Mouse (Mus musculus) neural tube, embryonic 10.5 days (tissue): ENCODE measurements at regions not wholly inside any gene's neighbourhood (a gene's known extent, or its start where the extent isn't known, plus 50 kb on each side); places are given as distances from the start of the nearest gene placed in this dataset.

Experiments
- DNase-seq: peaks from one replicate; pipeline ENCODE4 v3.0.0-alpha.2; 2017; ENCODE audit warnings: low spot score; ENCODE audit errors: extremely low spot score

GRCm38 (mm10) chr1:94642296-94642695 is 589.9 kb upstream of the Pdcd1 start:
- no peak for DNase-seq

DNA sequence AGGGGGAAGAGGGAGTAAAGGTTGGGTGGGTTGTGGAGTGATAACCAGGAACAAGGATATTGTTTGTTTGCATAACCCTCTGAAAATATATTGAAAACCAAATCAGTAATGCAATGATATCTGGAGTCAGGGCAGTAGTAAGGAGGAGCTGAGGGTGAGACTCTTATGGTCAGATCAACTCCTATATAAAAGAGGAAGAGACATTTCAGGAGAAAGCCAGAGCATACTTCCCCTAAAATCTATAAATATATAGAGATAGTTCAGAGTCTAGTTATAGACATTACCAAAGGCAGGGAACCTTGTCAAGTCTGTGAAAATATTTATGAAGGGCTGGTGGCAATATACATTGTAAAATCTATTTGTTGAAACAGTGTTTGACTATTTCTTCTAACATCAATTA is 605.9 kb upstream of the Pdcd1 start:
- no peak for DNase-seq

DNA sequence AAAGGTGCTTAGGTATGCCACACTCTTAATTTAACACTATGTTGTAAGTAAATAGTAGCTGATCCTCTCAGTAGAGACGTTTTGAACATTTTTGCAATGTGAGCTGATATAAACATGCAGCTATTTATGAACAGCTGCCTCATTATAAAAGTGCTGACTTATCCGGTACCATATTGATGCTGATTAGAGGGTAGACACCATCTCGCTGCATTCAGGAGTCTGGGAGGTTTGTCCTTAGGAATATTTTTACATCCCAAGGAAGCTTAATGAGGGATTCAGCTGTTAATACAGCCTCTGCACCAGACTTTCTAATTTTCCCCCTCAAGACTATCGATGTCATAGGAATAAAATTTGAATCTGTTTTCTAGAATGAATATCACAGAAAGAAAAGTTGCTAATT is 619.3 kb upstream of the Pdcd1 start:
- DNase-seq, result no peak

DNA sequence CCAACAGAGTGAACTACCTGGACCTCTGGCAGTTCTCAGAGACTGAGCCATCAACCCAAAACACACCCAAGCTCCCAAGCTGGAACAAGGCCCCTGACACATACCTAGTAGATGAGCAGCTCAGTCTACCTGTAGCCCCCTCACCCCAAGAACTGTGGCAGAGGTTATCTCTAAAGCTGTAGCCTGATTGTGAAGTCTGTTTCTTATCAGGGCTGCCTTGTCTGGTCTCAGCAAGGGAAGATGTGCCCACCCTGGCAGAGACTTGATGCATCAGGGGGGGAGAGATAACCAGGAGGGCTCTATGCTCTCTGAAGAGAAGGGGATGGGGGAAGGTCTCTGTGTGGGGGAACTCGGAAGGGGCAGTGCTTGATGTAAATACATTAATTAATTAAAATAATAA is 612.9 kb upstream of the Fam174a start:
- DNase-seq, result no peak

GRCm38 (mm10) chr1:94701688-94702087 is 611.7 kb upstream of the Fam174a start:
- no peak for DNase-seq

DNA sequence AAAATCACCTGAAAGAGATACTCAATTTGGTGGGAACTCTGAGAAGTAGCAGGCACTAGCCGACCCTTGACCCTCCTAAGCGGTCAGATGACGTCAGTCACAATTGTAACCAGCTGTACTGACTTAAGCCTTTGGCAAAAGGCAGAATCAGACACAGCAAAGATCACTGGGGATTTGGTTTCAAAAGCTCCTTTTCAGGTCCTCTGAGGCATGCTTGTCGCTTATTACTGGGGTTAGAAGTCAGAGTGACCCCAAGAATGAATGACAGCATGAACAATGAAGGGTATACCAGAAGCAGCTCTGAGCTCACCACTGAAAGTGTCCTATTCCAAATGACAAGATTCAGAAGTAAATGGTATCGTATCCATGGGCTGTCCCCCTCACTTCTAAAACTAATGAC is 600.6 kb upstream of the Fam174a start:
- DNase-seq, result peak; percentile 38

DNA sequence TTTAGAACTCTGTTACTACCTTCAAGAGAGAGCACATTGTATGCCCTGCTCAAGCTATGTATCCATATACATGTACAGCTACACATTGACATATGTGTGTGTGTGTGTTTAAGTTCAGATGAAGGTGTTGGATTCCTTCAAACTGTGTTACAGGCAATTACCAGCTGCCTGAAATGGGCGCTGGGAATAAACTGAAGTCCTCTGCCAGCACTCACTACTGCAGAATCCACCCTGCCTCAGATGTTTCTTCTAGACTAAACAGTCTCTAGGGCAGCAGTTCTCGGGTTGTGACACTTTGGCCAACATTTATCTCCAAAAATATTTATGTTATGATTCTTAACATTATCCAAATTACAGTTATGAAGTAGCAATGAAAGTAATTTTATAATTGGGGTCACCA is 595.7 kb upstream of the Fam174a start:
- no peak for DNase-seq

GRCm38 (mm10) chr1:94753523-94753922 is 559.9 kb upstream of the Fam174a start:
- DNase-seq, result no peak

GRCm38 (mm10) chr1:94789019-94789585 is 524.3 kb upstream of the Fam174a start:
- no peak for DNase-seq

DNA sequence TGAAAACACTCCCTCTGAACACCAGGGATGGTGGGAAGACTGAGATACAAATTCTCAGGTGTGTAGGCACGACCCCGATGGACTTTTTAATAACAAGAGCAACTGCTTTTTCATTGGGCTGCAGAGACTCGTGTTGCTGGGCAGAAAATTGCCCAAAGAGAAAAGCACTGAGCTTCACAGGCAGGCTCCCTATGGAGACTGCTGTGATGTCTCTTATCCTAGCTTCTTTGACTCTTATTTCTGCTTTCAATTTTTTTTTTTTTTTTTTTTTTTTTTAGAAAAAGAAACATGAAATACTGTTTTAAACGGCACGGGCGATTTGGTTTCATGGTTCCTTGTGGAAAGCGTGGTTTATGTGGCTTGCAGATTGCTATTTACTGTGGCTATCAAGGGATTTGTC is 522.8 kb upstream of the Fam174a start:
- no peak for DNase-seq

- no peak for DNase-seq
Observed at GRCm38 (mm10) chr1:94791052-94791451, 522.4 kb upstream of the Fam174a start.

GRCm38 (mm10) chr1:94796028-94796427 is 517.4 kb upstream of the Fam174a start:
- DNase-seq, result no peak

GRCm38 (mm10) chr1:94803722-94804121 is 509.7 kb upstream of the Fam174a start:
- no peak for DNase-seq

DNA sequence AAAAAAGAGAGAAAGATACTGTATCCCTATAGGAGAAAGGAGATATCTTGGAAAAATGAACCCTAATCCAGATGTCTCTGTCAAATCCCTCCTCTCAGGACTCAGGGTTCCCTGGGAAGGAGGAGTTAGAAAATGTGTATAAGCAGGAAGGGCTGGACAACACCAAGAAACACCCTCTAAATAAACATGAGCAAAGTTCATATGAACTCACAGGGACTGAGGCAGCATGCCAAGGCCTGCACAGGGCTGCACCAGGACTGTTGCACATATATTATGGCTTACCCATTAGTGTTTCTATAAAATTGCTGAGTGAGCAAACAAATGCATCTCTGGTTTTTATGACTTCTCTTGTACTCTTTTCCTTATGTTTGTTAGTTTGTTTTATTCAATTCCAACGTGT is 508.5 kb upstream of the Fam174a start:
- no peak for DNase-seq

DNA sequence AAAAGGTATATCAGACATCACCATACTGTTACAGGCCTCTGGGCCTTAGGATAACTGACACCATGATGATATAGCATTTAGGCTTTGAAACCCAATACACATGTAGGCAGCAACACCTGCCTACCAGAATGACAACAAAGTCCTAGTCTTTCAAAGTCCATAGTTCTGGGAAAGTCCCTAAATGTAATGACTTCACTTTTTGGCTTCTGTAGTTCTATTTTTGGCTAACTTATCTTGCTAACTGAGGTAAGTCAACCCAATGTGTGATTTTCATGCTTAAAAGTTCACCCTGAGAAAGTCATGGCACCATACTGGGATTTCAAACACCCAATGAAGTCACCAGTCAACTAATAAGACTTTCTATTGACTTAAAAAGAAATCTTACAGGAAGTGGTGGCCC is 485.8 kb upstream of the Fam174a start:
- DNase-seq, result no peak

GRCm38 (mm10) chr1:94835982-94836381 is 477.4 kb upstream of the Fam174a start:
- DNase-seq, result no peak

- no peak for DNase-seq
Observed at GRCm38 (mm10) chr1:94851522-94851921, 461.9 kb upstream of the Fam174a start.

DNA sequence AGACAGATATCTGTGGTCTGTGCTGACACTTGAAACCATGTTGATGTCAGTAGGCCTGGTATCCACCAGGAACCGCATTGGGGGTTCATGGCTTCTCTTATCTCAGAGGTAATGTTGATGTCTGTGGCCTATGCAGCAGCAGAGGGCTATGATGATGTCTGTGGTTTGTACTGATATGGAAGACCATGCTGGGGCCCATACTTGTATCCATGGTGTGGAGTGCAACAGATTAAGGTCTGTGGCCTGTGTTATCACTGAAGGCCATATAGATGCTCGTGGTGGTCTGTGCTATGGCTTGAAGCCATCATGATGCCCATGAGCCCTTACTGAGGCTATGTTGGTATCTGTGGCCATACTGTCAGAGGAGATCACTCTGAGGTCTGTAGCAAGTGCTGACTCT is 455.0 kb upstream of the Fam174a start:
- DNase-seq, result no peak

- no peak for DNase-seq
Observed at GRCm38 (mm10) chr1:94868872-94869271, 444.6 kb upstream of the Fam174a start.

GRCm38 (mm10) chr1:94880553-94880952 is 432.9 kb upstream of the Fam174a start:
- no peak for DNase-seq

- DNase-seq, result no peak
Observed at GRCm38 (mm10) chr1:94904982-94905507, 408.4 kb upstream of the Fam174a start.

DNA sequence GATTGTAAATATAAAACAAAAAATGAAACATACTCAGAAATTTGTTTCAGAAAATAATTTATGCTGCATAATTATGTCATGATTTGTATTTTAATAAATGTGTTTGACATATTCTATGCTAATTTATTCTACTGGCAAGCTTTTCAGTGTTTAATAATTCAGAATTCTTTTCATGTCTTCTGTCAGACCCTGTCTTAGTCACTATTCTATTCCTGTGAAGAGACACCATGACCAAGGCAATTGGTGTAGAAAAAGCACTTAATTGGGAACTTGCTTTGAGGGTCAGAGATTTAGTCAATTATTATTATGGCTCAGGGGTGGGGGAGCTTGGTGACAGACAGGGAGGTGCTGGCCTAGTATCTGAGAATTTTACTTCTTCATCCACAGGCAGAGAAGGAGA is 402.6 kb upstream of the Fam174a start:
- no peak for DNase-seq
